Mouse (Mus musculus) small intestine, adult 2 months (tissue): ENCODE measurements at regions not wholly inside any gene's neighbourhood (a gene's known extent, or its start where the extent isn't known, plus 50 kb on each side); places are given as distances from the start of the nearest gene placed in this dataset.

Experiments
- CTCF ChIP-seq: fragments of 200-500 bp; IDR thresholded peaks from 2 replicates; pipeline ENCODE4 v1.5.1; 2012; ENCODE audit warnings: low read depth, mild to moderate bottlenecking, control low read depth, inconsistent platforms, low read length, moderate library complexity, mixed read lengths; ENCODE audit not compliant: insufficient replicate concordance, insufficient read length; ENCODE audit errors: extremely low read depth
- POLR2A ChIP-seq: fragments of 200-500 bp; IDR thresholded peaks from 2 replicates; pipeline ENCODE4 v1.6.1; 2012; ENCODE audit warnings: low read depth, mild to moderate bottlenecking, control low read depth, inconsistent platforms, low read length, moderate library complexity

DNA sequence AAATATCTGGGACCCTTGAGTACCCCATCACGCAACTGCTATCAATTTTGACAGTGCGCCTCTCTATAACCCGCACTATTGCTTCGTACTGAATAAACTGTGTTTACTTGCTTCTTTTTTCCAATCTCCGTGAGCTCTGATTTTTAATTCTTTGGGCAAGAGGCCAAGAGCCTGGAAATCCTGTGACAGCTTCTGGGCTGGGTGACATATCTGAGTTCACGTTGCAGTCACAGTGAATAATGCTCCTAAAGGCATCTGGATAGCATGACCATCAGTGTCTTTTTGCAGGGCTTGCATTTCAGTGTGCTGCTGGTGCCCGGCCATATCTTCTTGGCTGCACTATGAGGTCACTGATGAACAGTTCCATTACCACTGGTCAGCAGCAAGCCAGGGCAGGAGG lies 158.2 kb upstream of the Mocs1 start:
- no peak for TF ChIP-seq CTCF
- no peak for TF ChIP-seq POLR2A
